Mouse (Mus musculus): ENCODE measurements around the gene Pcgf1. TPM values are rescaled to one million over a fixed set of nuclear protein-coding genes. Genes with fewer than 3 reads are reported as not detected.

The Pcgf1 gene
- polyA plus RNA-seq, 1 experiment from 2014 or later, result 36.5 TPM

DNA sequence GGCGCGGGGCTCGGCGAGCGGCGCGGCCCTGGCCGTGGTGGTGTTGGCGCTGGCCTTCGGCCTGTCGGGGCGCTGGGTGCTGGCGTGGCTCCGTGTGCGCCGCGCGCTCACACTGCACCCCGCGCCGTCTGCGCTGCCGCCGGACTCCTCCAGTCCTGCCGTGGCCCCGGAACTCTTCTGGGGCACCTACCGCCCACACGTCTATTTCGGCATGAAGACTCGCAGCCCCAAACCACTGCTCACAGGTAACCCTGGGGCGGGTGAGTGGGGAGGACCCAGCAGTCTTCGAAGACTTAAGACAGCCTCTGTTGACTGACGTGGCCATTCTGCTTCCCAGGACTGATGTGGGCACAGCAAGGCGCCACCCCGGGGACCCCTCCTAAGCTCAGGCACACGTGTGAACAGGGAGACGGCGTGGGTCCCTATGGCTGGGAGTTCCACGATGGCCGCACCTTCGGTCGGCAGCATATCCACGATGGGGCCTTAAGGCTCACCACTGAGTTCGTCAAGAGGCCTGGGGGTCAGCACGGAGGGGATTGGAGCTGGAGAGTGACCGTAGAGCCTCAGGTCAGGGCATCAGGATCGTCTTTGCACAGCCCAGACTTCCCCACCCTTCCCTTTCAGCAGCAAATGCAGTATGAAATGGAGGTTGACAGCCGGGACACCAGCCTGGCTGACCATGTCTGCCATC, 38.2 kb downstream of the Pcgf1 start:
- H3K4me3 ChIP-seq, result peak overlapping the region; percentile 89
- H3K27ac ChIP-seq (replicated peaks), result peak overlapping the region; percentile 90
- no peak for DNase-seq (ENCODE audit: low spot score)
- peaks cover 41% of the 10 kb centered on the region for H3K36me3 ChIP-seq
- no peaks in the 10 kb centered on the region for H3K9me3 ChIP-seq (replicated peaks)
- 2% methylated on average over 44 of the region's 48 CpGs for WGBS
- peaks cover 55% of the 10 kb centered on the region for H3K4me1 ChIP-seq
- H3K27me3 ChIP-seq (ENCODE audit: low read depth, poor library complexity, severe bottlenecking), result no peaks in the 10 kb centered on the region

DNA sequence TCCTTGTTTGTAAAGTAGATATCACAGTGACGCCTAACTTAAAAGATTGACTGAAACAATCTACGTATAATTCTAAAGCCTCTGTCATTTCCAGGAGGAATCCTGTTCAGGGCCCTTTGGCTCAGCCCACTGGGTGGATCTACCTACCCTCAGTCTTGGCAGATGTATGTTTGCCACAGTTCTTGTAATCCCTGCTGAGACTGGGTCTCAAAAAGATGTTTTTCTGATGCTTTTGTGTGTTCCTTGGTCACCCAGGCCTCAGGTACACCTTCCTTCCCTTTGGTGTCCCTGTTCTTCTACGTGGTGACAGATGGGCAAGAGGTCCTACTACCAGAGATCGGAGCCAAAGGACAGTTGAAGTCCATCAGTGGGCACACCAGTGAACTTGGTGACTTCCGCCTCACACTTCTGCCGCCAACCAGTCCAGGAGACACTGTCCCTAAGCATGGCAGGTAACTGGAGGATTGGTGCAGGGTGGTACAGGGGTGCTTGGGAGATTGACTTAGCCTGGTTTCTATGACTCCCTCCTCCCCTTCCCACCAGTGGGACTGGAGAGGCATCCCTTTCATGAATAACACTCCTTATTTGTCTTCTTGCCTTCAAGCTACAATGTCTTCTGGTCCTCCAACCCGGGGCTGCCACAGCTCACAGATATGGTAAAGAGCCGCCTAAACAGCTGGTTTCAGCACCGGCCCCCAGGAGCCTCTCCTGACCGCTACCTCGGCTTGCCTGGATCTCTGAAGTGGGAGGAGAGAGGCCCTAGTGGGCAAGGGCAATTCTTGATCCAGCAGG, 38.9 kb downstream of the Pcgf1 start:
- Histone ChIP-seq H3K4me3 (peak overlapping the region; percentile 89), H3K36me3 (peaks cover 34% of the 10 kb centered on the region), H3K9me3 (replicated peaks) (no peaks in the 10 kb centered on the region), H3K27ac (replicated peaks) (peak overlapping the region; percentile 90; the same call in 1 of the 2 replicates), H3K4me1 (peaks cover 55% of the 10 kb centered on the region), H3K27me3 (ENCODE audit: low read depth, poor library complexity, severe bottlenecking) (no peaks in the 10 kb centered on the region)
- DNase-seq (ENCODE audit: low spot score), result no peak
- WGBS, result 84% methylated on average over 11 of the region's 11 CpGs

DNA sequence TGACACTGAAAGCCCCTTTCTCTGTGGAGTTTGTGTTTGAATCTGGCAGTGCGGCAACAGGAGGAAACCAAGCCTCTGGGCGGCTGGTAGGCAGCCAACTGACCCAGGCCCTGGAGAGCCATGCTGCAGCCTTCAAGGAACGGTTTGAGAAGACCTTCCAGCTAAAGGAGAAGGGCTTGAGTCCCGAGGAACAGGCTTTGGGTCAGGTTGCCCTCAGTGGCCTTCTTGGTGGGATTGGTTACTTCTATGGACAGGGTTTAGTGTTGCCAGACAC, 39.4 kb downstream of the Pcgf1 start:
- Histone ChIP-seq H3K36me3 (peaks cover 34% of the 10 kb centered on the region), H3K9me3 (replicated peaks) (no peaks in the 10 kb centered on the region), H3K4me1 (peaks cover 60% of the 10 kb centered on the region), H3K4me3 (peak overlapping the region; percentile 89), H3K27me3 (ENCODE audit: low read depth, poor library complexity, severe bottlenecking) (no peaks in the 10 kb centered on the region), H3K27ac (replicated peaks) (peak overlapping the region; percentile 7; the same call in 1 of the 2 replicates)
- WGBS, result 91% methylated on average over 4 of the region's 4 CpGs
- DNase-seq (ENCODE audit: low spot score), result no peak

DNA sequence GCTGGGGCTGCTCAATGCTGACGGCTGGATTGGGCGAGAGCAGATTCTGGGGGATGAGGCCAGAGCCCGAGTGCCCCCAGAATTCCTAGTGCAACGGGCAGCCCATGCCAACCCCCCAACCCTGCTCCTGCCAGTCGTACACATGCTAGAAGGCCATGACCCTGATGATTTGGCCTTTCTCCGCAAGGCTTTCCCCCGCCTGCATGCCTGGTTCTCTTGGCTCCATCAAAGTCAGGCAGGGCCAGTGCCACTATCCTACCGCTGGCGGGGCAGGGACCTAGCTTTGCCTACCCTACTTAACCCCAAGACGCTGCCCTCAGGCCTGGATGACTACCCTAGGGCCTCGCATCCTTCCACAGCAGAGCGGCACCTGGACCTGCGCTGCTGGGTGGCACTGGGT, 39.9 kb downstream of the Pcgf1 start:
- WGBS, result 88% methylated on average over 13 of the region's 13 CpGs
- H3K4me1 ChIP-seq, result peaks cover 65% of the 10 kb centered on the region
- H3K4me3 ChIP-seq, result peak overlapping the region; percentile 89; the same call in 1 of the 2 replicates
- peaks cover 34% of the 10 kb centered on the region for H3K36me3 ChIP-seq
- no peaks in the 10 kb centered on the region for H3K27me3 ChIP-seq (ENCODE audit: low read depth, poor library complexity, severe bottlenecking)
- H3K27ac ChIP-seq (replicated peaks), result 0 out of 2 replicates have a peak overlapping the region, but pooled peaks have one; percentile 10
- no peaks in the 10 kb centered on the region for H3K9me3 ChIP-seq (replicated peaks)
- DNase-seq (ENCODE audit: low spot score), result no peak

DNA sequence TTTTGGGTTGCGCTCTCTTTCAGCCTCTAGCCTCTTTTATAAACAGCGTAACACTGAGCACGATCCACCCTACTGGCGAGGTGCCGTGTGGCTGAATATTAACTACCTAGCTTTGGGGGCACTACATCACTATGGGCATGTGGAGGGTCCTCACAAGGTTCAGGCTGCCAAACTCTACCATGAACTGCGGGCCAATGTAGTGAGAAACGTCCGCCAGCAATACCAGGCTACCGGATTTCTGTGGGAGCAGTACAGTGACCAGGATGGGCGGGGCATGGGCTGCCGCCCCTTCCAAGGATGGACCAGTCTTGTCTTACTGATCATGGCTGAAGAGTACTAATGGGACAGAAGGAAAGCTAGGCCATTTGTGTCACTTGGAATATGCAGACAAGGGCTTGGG, 40.7 kb downstream of the Pcgf1 start:
- 89% methylated on average over 11 of the region's 11 CpGs for WGBS
- no peaks in the 10 kb centered on the region for H3K27me3 ChIP-seq (ENCODE audit: low read depth, poor library complexity, severe bottlenecking)
- H3K27ac ChIP-seq (replicated peaks), result no peak overlapping the region
- peaks cover 41% of the 10 kb centered on the region for H3K36me3 ChIP-seq
- H3K4me1 ChIP-seq, result peaks cover 73% of the 10 kb centered on the region
- H3K9me3 ChIP-seq (replicated peaks), result no peaks in the 10 kb centered on the region
- DNase-seq (ENCODE audit: low spot score), result no peak
- H3K4me3 ChIP-seq, result peak overlapping the region; percentile 89; the same call in 1 of the 2 replicates

DNA sequence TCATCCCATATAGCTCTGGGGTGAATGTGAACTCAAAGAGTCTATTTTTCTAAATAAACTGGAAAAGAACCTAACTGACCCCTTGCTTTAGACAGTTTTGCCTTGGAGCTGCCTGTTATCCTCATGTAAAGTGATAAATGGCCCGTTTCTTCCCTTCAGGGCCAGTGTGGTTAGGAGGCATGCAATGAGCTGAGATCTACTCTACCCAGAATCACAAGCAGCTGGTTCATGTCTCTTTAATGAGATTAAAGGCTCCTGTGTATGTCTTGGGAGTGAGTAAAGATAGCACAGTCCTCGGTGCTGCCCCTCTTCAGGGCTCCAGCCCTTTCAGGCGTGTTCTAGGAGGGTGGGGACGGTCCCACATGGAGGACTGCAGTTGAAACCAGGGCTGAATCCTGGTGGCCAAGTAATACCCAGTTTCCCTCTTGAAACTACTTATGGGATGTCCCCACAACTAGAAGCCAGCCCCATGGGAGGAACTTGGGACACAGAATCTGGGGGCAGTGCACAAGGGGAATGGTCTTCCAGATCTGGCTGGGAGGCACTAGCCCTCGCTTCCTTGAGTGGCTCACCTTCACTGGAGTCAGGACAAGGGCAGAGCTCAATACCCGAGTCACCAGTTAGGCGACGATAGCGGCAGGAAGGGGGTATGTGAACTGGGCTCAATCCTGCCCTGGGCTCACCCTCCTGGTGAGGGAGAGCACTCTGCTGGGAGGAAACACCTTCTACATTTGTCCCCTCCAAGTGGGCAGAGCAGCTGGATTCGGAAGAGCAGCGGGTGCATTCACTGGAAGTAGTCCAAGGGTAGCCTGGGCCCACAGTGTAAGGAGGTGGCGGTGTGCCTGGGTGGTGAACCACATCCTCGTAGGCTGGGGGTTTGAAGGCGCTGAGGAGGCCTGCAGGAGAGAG, 41.4 kb downstream of the Pcgf1 start:
- Histone ChIP-seq H3K36me3 (peaks cover 46% of the 10 kb centered on the region), H3K9me3 (replicated peaks) (no peaks in the 10 kb centered on the region), H3K27me3 (ENCODE audit: low read depth, poor library complexity, severe bottlenecking) (no peaks in the 10 kb centered on the region), H3K27ac (replicated peaks) (peak overlapping the region; percentile 99), H3K4me3 (peak overlapping the region; percentile 89; the same call in 1 of the 2 replicates), H3K4me1 (peaks cover 80% of the 10 kb centered on the region)
- WGBS, result 90% methylated on average over 14 of the region's 14 CpGs
- DNase-seq (ENCODE audit: low spot score), result no peak

DNA sequence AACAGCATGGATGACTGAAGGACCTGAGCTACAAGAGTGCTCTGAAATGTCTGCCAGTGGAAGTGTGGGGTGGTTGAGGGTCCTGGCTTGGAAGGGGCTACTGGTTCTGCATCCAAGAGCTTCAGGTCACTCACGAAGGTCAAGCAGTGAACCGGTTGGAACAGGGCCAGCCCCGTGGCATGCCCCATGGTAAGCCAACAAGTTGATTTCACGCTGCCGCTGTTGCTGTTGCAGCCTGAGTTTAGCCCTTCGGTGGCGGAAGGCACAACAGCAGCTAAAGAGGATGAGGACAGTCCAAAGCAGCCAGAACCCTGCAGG, 42.0 kb downstream of the Pcgf1 start:
- peaks cover 80% of the 10 kb centered on the region for H3K4me1 ChIP-seq
- WGBS, result 87% methylated on average over 7 of the region's 7 CpGs
- peak overlapping the region; percentile 99 for H3K27ac ChIP-seq (replicated peaks)
- no peak for DNase-seq (ENCODE audit: low spot score)
- H3K9me3 ChIP-seq (replicated peaks), result no peaks in the 10 kb centered on the region
- H3K4me3 ChIP-seq, result peak overlapping the region; percentile 89
- H3K27me3 ChIP-seq (ENCODE audit: low read depth, poor library complexity, severe bottlenecking), result no peaks in the 10 kb centered on the region
- H3K36me3 ChIP-seq, result peaks cover 46% of the 10 kb centered on the region

DNA sequence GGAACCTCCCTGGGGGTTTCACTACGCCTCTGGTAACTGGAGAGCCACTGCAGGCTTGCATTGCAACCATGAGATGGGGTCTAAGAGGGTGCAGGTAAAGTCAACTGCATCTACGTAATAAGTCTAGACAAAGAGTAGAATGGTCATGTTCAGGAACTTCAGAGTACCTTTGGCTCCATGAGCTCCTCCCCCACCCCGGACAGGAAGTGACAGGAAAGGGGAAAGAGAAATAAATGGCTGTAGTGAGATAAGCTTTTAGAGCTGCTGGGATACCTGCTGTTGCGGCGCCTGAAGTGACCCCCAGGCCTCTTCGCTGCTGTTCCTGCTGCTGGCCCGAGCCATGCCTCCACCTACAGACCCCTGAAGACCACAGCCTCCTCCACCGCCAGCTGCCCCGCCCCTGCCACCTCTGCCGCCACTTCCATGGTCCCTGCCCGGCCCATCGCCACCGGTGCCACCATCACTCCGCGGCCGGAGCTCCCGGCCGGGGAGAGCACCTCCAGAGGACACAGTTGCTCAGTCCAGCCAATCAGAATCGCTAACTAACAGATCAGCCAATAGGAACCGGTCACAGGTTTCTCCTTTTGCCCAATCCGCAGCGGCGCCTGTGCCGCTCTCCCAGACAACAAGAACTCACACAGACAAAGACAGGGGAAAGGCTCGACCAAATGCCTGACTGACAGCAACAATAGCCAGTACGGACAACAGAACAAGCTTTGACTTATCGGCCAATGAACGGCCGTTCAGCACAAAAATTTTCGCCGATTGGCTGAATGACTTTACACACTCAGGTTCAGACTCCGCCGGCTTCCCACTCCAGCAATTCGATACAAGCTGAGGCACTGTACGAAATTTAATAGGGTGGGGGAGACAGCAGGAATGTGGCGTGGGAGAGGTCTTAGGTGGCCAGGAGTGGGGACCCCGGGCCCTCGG, 43.5 kb downstream of the Pcgf1 start, which contains the start of gene Wbp1:
Gene Wbp1, minus strand, starts transcription at position 630 of the 933 bp plus-strand sequence.
- peaks cover 75% of the 10 kb centered on the region for H3K4me1 ChIP-seq
- peaks cover 46% of the 10 kb centered on the region for H3K36me3 ChIP-seq
- under 1% methylated on average over 38 of the region's 38 CpGs for WGBS
- H3K4me3 ChIP-seq, result peak within 1 kb of the TSS; percentile 89
- DNase-seq (ENCODE audit: low spot score), result peak; percentile 96
- no peaks in the 10 kb centered on the region for H3K9me3 ChIP-seq (replicated peaks)
- no peaks in the 10 kb centered on the region for H3K27me3 ChIP-seq (ENCODE audit: low read depth, poor library complexity, severe bottlenecking)
- peak within 1 kb of the TSS; percentile 99 for H3K27ac ChIP-seq (replicated peaks)

DNA sequence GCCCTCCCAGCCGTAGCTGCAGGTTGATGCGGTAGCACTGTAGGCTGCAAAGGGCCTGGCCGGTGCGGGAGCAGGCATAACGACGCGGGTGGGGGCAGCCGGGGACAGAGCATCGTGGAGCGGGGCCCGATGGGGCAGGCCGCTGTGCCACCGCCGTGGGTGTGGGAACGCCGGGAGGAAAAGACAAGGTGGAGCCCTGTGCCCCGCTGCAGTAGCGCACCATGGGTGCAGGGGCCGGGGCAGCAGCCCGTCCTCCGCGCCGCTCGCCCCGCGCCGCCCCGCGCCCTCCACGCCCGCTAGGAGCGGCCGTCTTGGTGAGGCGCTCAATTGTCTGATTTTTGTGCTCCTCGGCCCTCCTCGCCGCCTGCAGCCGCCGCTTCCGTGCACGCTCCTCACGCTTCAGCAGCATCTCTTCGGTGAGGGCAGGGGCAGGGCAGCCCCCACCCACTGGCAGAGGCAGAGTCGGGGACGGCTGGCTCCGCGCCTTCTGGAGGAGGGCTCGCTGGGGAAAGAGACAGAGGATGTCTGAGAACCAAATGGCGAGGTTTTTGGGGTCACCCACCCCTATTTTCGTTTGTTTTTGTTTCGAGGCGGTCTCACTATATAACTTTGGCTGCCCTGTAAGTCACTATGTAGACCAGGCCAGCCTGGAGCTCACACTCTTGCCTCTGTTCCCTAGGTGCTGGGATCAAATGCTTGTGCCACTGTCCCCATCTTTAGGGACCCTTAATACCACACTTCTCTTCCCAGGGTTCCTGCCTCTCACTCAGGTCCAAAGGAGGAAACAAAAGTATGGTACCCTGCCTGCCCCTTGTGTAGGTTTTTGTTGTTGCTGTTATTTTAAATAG, 44.4 kb downstream of the Pcgf1 start:
- H3K36me3 ChIP-seq, result peaks cover 40% of the 10 kb centered on the region
- no peaks in the 10 kb centered on the region for H3K9me3 ChIP-seq (replicated peaks)
- WGBS, result 2% methylated on average over 46 of the region's 52 CpGs
- H3K27ac ChIP-seq (replicated peaks), result peak overlapping the region; percentile 99
- no peaks in the 10 kb centered on the region for H3K27me3 ChIP-seq (ENCODE audit: low read depth, poor library complexity, severe bottlenecking)
- peak overlapping the region; percentile 89 for H3K4me3 ChIP-seq
- peaks cover 66% of the 10 kb centered on the region for H3K4me1 ChIP-seq
- no peak for DNase-seq (ENCODE audit: low spot score)

DNA sequence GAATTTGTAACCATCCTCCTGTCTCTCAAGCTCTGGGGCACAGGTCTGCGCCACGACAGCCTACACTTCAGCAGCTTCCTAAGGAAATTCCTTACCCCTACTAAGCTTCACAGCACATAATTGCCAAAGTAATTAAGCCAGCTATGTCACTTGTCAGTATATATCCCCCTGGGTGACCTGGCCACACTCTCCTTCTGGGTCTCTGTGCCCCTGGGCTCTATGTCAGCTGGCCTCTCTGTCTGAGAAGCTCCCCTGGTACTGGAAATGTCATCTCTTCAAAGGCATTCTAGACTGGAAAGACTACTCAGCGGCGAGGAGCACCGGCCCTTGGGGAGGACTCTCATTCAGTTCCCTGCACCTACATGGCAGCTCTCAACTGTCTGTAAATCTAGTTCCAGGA, 45.3 kb downstream of the Pcgf1 start:
- peak overlapping the region; percentile 99; the same call in 1 of the 2 replicates for H3K27ac ChIP-seq (replicated peaks)
- WGBS, result 88% methylated on average over 5 of the region's 5 CpGs
- H3K36me3 ChIP-seq, result peaks cover 31% of the 10 kb centered on the region
- peaks cover 58% of the 10 kb centered on the region for H3K4me1 ChIP-seq
- peak overlapping the region; percentile 89 for H3K4me3 ChIP-seq
- H3K9me3 ChIP-seq (replicated peaks), result no peaks in the 10 kb centered on the region
- no peak for DNase-seq (ENCODE audit: low spot score)
- H3K27me3 ChIP-seq (ENCODE audit: low read depth, poor library complexity, severe bottlenecking), result no peaks in the 10 kb centered on the region

DNA sequence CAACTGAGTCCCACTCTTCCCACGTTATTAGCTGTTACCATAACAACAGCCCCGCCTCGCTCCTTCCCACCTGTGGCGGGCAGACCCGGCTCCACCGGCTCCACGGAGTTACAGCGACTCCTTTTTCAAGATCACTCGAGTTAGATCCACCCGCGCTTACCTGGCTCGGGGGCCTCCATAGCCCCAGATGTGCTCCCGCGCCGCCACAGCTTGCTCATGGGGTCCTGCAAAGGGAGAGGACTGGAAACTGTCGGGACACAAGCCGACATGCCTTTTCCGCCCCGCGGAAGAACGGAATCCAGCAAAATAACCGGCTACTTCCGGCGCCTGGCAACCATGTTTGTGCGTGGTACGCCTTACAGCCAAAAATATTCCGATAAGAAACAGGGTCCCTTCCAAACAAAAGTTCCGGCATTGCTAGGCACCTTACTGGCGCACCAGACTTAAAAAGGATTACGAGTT, 47.2 kb downstream of the Pcgf1 start:
- H3K27me3 ChIP-seq (ENCODE audit: low read depth, poor library complexity, severe bottlenecking), result no peaks in the 10 kb centered on the region
- H3K4me3 ChIP-seq, result peak overlapping the region; percentile 89
- H3K4me1 ChIP-seq, result peaks cover 47% of the 10 kb centered on the region
- peak; percentile 92 for DNase-seq (ENCODE audit: low spot score)
- H3K36me3 ChIP-seq, result peaks cover 12% of the 10 kb centered on the region
- peak overlapping the region; percentile 93 for H3K27ac ChIP-seq (replicated peaks)
- under 1% methylated on average over 30 of the region's 30 CpGs for WGBS
- H3K9me3 ChIP-seq (replicated peaks), result no peaks in the 10 kb centered on the region

Data from midbrain, embryonic 10.5 days (tissue).